Mouse (Mus musculus) embryonic fibroblast, embryonic 13.5 days (primary cell): Measurements from ENCODE around the gene Hirip3. TPM values are rescaled to one million over a fixed set of nuclear protein-coding genes. Genes with fewer than 3 reads are reported as not detected.

ENCODE experiments used
- H3K27ac ChIP-seq: 2 replicates; pipeline ENCODE4 v1.5.1; 2012; ENCODE audit warnings: low read length, control low read depth, inconsistent platforms; ENCODE audit not compliant: insufficient read depth
- H3K4me1 ChIP-seq: 2 replicates; pipeline ENCODE4 v1.6.1; 2011; ENCODE audit warnings: low read length; ENCODE audit not compliant: control insufficient read depth, insufficient read depth
- H3K4me3 ChIP-seq: 2 replicates; pipeline ENCODE4 v1.5.1; 2011; ENCODE audit warnings: mild to moderate bottlenecking, control low read depth, low read length; ENCODE audit not compliant: insufficient read depth
- CTCF ChIP-seq: IDR thresholded peaks from 2 replicates; pipeline ENCODE4 v1.5.1; 2011; ENCODE audit warnings: mild to moderate bottlenecking, control low read depth, low read length, moderate library complexity, borderline replicate concordance; ENCODE audit not compliant: insufficient read depth
- POLR2A ChIP-seq: IDR thresholded peaks from 2 replicates; pipeline ENCODE4 v1.6.1; 2011; ENCODE audit warnings: low read depth, mild to moderate bottlenecking, control low read depth, low read length, moderate library complexity
- polyA plus RNA-seq: library from polyadenylated mRNA; stranded (reverse); fragments of >200 nt; gene quantifications from 2 replicates; pipeline ENCODE4 v1.2.4, GENCODE M21; 2011; ENCODE audit warnings: low read depth; ENCODE audit not compliant: missing spikeins, insufficient read length

Gene Hirip3
- polyA plus RNA-seq = 20.5 and 40.2 TPM in 2 replicates

GRCm38 (mm10) chr7:126861429-126862130 lies at the start of gene Hirip3:
Hirip3 (plus strand) TSS chr7:126861972.
- no peaks in the 10 kb centered on the region for H3K4me1 ChIP-seq
- no peak for TF ChIP-seq CTCF
- TF ChIP-seq POLR2A = peak; percentile 81
- H3K4me3 ChIP-seq = peak within 1 kb of the TSS; percentile 72
- H3K27ac ChIP-seq = peak within 1 kb of the TSS; percentile 51

GRCm38 (mm10) chr7:126815726-126816222 lies 46.0 kb upstream of the Hirip3 start:
- Histone ChIP-seq H3K27ac (no peak overlapping the region), H3K4me3 (no peak overlapping the region), H3K4me1 (no peaks in the 10 kb centered on the region)
- TF ChIP-seq POLR2A (no peak), CTCF (no peak)

- H3K4me3 ChIP-seq = no peak overlapping the region
- TF ChIP-seq CTCF (no peak), POLR2A (no peak)
- no peak overlapping the region for H3K27ac ChIP-seq
- H3K4me1 ChIP-seq = no peaks in the 10 kb centered on the region
Observed at GRCm38 (mm10) chr7:126816494-126816893, 45.3 kb upstream of the Hirip3 start.

- no peak overlapping the region for H3K27ac ChIP-seq
- TF ChIP-seq POLR2A = no peak
- no peak for TF ChIP-seq CTCF
- H3K4me3 ChIP-seq = no peak overlapping the region
- no peaks in the 10 kb centered on the region for H3K4me1 ChIP-seq
Observed at GRCm38 (mm10) chr7:126817595-126817994, 44.2 kb upstream of the Hirip3 start.

- TF ChIP-seq POLR2A = no peak
- no peak for TF ChIP-seq CTCF
- H3K27ac ChIP-seq = no peak overlapping the region
- no peak overlapping the region for H3K4me3 ChIP-seq
- H3K4me1 ChIP-seq = no peaks in the 10 kb centered on the region
Observed at GRCm38 (mm10) chr7:126818818-126819217, 43.0 kb upstream of the Hirip3 start.

GRCm38 (mm10) chr7:126821835-126822511 lies 39.8 kb upstream of the Hirip3 start:
- no peak overlapping the region for H3K4me3 ChIP-seq
- TF ChIP-seq POLR2A (no peak), CTCF (peak; percentile 94)
- H3K27ac ChIP-seq = no peak overlapping the region
- no peaks in the 10 kb centered on the region for H3K4me1 ChIP-seq

GRCm38 (mm10) chr7:126822741-126823140 lies 39.0 kb upstream of the Hirip3 start:
- Histone ChIP-seq H3K4me1 (no peaks in the 10 kb centered on the region), H3K4me3 (no peak overlapping the region), H3K27ac (no peak overlapping the region)
- TF ChIP-seq POLR2A = no peak
- no peak for TF ChIP-seq CTCF

GRCm38 (mm10) chr7:126823202-126823711 lies 38.5 kb upstream of the Hirip3 start:
- Histone ChIP-seq H3K4me3 (no peak overlapping the region), H3K27ac (no peak overlapping the region), H3K4me1 (no peaks in the 10 kb centered on the region)
- TF ChIP-seq POLR2A = no peak
- no peak for TF ChIP-seq CTCF

GRCm38 (mm10) chr7:126823940-126824339 lies 37.8 kb upstream of the Hirip3 start:
- no peak overlapping the region for H3K27ac ChIP-seq
- TF ChIP-seq CTCF = no peak
- TF ChIP-seq POLR2A = no peak
- H3K4me3 ChIP-seq = no peak overlapping the region
- H3K4me1 ChIP-seq = no peaks in the 10 kb centered on the region

- no peak overlapping the region for H3K27ac ChIP-seq
- no peaks in the 10 kb centered on the region for H3K4me1 ChIP-seq
- TF ChIP-seq POLR2A (no peak), CTCF (no peak)
- no peak overlapping the region for H3K4me3 ChIP-seq
Observed at GRCm38 (mm10) chr7:126825403-126825802, 36.4 kb upstream of the Hirip3 start.
